Mouse (Mus musculus): ENCODE data around the gene Soga1.

Soga1 gene

DNA sequence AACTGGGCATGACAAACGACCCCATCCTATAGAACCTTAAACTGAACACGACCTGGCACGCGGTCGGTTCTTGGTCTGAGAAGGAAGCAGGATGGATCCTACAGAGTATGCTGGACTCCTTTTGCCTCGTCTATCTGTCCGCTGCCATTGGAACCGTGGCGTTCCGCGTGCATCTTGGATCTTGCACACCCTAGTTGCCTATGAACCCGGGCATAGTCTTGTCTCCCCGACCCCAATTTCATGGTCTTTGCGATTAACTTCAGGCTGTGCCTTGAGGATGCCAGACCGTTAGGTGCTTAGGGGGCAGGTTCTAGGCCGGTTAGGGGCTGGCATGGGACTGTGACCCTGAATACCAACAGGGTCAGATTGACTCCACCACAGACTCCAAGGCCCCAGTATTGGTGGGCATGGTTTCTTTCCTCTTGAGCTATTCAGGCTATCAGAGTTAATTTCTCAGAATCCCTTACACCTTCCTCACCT is 687 bp upstream of the Soga1 start:
- no peak for DNase-seq

DNA sequence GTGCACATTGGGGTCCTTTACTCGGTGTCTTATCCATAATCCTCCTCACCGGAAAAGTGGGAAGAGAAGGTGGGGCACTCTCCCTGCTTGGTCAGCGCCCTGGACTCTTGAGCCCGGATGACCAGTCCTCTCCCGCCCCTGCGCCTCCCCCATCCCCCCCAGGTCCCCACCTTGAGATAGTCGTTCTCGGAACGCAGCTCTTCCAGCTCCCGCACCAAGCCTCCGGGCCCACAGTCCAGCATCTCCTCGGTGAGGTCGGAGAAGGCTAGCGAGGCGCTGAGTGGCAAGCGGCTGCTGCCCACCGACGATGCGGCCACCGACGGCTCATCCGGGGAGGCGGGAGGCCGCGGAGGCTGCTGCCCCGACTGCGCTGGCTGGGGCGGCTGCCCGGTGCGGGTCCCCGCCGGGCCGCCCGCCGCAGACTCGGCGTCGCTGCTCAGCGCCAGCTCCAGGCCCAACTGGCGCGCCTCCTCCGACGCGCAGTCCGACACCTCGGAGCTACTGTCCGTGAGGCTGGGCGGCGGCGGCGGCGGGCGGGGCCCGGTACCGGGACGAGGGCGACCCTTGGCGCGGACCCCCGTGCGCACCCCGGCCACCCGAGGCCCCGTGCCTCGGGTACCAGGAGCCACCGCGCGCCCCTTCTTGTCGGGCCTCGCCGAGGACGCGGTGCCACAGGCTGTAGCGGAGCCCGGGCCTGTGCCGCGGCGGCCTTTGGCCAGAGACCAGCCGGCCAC is 828 bp downstream of the Soga1 start:
- peak; percentile 57 for DNase-seq

GRCm38 (mm10) chr2:157077641-157078058 is 1.4 kb downstream of the Soga1 start:
- DNase-seq, result peak; percentile 70

GRCm38 (mm10) chr2:157077160-157077559 is 1.9 kb downstream of the Soga1 start:
- DNase-seq, result peak; percentile 79

DNA sequence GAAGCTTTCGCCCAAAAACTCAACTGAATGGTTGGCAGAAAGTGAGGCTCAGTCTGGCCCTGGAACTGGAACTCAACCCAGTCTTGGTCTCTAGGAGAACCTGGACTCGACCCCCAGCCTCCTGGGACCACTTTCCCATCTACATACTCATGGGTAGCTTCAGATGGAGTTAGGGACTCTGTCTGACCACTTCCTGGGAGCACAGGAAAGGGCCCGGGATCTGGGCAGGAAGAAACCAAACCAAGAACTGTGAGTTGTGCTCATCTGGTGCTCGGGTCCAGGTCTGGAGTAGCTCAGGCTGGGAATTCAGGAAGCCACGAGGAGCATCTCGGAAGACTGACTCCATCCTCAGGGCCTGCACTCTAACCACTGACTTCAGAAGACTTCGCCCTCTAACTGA is 2.5 kb downstream of the Soga1 start:
- peak; percentile 23 for DNase-seq

GRCm38 (mm10) chr2:157075685-157076084 is 3.4 kb downstream of the Soga1 start:
- DNase-seq, result peak; percentile 79

GRCm38 (mm10) chr2:157075226-157075625 is 3.8 kb downstream of the Soga1 start:
- peak; percentile 29 for DNase-seq

DNA sequence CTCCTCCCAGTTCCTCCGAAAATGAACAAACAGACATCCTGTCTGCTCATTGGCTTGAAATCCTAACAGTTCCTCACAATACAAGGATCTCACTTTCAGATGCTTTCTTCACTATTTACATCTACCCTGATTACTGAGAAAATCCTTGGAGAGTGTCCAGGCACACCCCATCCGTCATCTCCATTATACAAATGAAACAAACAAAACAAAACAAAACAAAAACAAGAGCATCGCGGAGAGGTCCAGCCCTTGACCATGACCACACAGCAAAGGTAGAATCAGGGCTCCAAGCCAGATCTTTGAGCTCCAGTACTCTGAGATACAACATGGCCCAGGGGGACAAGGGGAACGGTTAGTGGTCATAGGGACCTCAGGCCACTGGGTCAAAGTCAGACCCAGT is 4.3 kb downstream of the Soga1 start:
- peak; percentile 32 for DNase-seq

DNA sequence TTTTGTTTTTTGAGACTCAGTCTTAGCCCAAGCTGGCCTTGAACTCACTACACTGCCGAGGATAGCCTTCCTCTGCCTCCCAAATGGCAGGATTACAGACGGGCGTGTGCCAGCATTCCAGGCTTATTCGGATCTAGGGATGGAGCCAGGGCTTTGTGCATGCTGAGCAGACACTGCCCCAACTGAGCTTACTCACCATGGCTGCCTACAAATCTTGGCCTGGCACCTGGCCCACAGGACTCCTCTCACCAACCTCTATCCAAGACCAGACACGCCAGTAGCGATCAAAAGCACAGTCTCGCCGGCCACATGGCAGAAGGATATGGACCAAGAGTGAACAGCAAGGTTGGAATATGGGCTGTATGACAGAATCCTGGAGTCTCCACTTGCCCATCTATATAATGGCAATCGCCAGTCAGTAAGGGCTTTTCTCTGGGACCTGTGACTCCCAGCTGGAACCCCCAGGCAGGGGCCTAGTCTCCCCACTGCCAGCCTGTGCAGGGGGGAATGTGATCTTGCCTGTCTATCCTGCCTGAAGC is 4.8 kb downstream of the Soga1 start:
- peak; percentile 92 for DNase-seq

DNA sequence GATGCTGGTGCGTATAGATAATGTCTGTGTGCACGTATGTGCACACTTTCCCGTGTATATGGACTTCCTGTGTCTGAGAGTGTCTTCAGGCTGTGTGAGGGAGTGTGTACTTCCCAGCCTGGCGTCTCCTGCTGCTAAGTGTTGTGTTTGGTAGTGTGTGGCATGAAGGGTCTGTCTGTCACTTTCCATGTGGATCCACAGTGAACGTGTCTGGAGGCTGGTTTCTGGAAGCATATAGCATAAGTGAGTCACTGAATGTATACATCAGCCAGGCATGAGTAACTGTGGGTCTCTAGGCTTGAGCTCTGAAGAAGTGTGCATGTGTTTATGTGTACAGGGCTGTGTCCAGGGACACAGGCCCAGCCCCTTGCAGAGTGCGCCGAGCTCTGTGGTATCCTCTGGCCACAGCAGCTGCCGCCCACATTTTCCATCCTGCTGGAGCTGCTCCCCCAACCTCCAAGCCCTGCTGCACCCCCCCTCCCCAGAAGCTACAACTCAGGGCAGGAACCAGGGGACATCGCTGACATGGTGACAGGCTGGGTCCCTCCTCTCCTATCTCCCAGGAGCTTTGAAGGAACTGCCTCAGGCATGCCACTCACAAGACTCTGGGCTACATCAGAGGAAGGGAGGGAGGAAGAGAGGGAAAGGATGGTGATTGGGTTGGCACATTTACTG is 5.5 kb downstream of the Soga1 start:
- DNase-seq, result peak; percentile 34

- peak; percentile 30 for DNase-seq
These were observed 6.6 kb downstream of the Soga1 start for GRCm38 (mm10) chr2:157072316-157072990.

DNA sequence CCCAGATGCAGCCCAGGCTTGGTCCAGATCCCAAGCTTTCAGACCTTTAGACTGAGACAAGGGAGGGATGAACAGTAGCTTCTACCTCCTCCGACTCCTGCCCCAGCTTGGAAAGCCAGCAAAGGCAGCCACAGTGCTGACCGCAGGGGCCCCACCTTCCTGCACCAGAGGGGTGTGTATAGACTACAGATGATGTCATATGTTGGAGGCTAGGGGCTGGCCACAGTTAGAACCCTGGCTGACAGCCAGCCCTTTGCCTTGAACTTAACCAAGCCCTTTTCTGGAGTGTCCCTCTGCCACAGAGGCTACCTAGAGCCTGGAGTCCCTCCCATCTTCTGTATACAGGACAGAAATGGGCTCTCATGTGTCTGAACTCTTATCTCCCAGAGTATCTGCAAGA is 7.5 kb downstream of the Soga1 start:
- DNase-seq, result peak; percentile 71

DNA sequence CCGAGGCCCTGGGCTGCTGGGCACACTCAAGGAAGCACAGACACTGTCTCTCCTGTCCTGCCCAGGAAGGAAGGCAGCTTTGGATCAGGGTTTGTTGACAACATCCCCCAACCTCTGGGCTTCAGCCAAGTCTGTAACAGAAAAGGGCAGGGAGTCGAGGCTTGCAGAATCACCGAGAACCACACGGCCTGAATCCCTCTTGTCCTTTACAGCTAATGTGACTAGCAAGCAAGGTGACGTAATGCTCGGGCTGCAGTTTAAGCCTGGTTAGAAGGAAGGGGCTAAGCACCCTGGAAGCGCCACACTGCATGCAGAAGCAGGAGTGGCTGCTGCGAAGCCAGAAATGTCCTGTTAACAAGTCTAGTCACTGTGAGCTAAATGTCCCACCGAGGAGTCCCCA is 8.7 kb downstream of the Soga1 start:
- peak; percentile 58 for DNase-seq

DNA sequence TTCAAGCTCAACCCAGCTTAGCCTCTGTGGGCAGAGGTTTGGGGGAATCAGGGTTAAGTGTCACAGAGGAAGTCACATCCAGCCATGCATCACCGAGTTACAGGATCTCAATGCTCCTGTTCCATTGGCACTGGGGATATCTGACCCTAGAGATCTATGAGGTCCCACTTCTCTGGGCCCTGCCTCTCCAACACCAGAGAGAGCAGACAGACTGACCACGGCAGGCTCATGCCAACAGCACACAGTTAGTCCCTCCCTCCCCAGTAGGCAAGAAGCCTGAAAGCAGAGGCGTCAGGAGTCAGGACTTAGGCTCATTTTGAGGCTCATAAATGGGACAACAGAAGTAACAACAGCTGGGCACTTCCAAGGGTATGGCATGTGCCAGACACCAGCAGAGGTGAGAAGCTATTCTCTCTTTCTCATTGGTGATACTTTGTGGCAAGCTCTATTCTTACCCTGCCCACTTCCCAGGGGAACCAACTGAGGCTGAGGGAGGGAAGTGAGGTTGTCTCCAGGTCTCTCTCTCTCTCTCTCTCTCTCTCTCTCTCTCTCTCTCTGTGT is 9.2 kb downstream of the Soga1 start:
- peak; percentile 59 for DNase-seq

DNA sequence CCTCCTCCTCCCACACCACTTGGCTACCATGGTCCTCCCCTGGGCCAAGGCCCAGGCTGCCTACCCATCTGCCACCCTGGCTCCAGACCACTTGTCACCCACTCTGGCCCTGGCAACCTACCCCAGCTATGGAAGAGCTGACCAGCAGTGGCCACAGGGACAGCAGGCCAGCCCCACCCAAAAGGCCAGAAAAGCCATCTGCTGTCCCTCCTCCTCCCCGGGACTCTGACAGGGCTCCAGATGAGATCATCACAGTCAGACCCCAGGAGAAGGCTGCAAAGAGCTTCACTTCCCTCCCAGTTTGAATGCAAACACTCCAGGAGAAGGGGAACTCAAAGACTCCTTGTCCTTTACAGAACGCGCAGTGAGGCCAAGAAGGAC is 9.7 kb downstream of the Soga1 start:
- DNase-seq, result peak; percentile 94

- no peak for DNase-seq
These were observed 10.2 kb downstream of the Soga1 start for GRCm38 (mm10) chr2:157068701-157069354.

DNA sequence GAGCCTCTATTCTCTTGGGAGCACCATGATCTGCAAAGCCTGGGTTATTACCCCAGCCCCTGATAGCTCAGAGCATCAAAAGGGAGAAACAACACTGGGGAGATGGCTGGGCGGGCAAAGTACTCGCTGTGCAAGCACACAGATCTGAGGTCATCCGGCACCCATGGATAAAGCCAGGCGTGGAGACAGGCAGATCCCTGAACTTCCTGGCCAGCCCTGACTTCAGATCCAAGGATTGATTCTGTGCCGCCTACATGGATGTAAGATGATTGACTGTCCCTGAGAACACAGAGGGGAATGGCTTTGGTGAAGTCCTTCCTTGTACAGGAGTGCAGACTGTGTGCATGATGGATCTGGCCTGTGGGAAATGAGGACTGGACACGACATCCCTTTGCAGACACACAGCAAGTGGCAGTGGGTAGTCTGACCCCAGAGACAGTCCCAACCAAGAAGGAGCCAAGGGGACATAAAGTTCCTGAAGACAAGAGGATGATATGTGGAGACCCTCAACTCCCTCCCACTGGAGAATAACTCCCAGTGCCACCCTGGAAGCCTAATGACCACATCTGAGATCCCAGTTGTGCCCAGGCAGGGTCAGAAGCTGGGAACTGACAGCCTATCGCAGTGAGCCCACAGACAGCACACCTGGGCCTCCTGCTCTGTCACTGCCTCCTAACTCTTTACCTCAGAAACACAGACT is 12.2 kb downstream of the Soga1 start:
- DNase-seq, result peak; percentile 29

GRCm38 (mm10) chr2:157065879-157066226 is 13.2 kb downstream of the Soga1 start:
- DNase-seq, result no peak

DNA sequence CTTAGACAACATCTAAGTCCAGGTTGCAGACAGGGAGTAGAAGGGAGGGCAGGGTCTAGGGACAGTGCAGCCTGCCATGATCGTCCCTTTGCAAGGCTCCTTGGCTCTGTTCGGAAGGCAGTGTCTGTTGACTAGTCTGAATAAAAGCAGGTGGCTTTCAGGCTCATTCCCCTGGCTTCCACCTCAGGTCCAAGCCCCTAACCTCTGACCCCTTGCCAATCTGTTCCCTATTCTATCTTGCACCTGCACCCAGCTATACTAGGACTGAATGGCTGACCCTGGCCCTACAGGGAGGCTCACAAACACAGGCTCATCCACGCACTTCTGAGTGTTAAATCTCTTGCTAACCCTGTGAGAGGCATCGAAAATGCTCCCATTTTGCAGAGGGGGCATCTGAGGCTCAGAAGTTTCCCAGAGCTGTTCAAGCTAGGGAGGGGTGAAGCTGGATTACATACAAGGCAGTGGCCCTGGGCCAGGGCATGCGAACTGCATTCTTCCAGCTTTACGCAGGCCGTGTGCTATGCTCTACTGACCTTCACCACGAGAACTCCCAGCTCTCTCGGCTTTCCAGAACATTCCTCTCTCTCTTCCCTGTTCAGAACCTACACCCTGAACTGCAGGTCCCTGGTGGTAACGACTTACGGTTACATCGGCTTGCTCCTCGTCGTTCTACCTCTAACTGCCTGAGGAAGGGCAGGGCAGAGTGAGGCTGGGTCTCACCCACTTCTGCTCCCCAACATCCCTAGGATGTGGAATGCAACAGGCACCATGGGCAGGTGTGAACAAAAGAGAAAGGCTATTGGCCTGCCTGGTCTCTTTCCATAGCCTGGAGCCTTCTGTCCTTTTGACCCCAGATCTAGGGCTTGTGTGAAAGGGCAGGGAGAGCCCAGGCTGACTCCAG is 13.8 kb downstream of the Soga1 start:
- peak; percentile 34 for DNase-seq

DNA sequence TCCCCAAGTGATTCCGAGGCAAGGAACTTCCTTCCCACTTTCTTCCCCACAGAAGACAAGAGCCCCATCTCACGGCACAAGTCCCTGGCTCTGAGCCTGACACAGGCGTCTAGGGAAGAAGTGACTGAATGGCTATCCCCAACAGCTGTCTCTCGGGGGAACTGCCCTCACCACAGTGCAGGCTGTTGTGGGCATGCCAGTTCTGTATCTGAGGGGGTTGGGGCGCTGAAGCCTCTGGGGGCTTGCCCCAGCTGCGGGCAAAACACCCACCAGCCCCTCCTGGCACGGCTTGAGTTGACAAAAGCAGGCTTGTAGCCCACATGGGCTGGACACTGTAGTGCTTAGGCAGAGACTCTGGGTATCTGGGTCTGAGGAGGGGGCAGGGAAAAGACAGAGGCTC is 14.9 kb downstream of the Soga1 start:
- peak; percentile 39 for DNase-seq

- peak; percentile 52 for DNase-seq
These were observed 15.8 kb downstream of the Soga1 start for GRCm38 (mm10) chr2:157063241-157063700.

Measured in cerebellum, adult 11 months (tissue).